Mouse (Mus musculus) brown adipose tissue, adult 24 weeks (tissue): ENCODE measurements around the gene Myf6. TPM values are rescaled to one million over a fixed set of nuclear protein-coding genes. Genes with fewer than 3 reads are reported as not detected.

ENCODE experiments used
- H3K27ac ChIP-seq: fragments of 200-500 bp; replicated peaks from 2 replicates; pipeline ENCODE4 v1.5.1; 2012; ENCODE audit warnings: low read depth, mild to moderate bottlenecking, low read length
- H3K4me1 ChIP-seq: fragments of 200-500 bp; 2 replicates; pipeline ENCODE4 v1.6.1; 2012; ENCODE audit warnings: low read length, mixed read lengths; ENCODE audit not compliant: control insufficient read depth, insufficient read depth, insufficient read length
- H3K4me3 ChIP-seq: fragments of 200-500 bp; 2 replicates; pipeline ENCODE4 v1.5.1; 2012; ENCODE audit warnings: low read depth, mild to moderate bottlenecking, low read length, moderate library complexity; ENCODE audit not compliant: insufficient read depth
- polyA plus RNA-seq: library from polyadenylated mRNA; stranded (reverse); fragments of >200 nt; gene quantifications from 2 replicates; pipeline ENCODE4 v1.2.4, GENCODE M21; 2012; ENCODE audit not compliant: missing spikeins, insufficient read depth, insufficient read length

The Myf6 gene
- 1.1 and 2.7 TPM in 2 replicates for polyA plus RNA-seq

DNA sequence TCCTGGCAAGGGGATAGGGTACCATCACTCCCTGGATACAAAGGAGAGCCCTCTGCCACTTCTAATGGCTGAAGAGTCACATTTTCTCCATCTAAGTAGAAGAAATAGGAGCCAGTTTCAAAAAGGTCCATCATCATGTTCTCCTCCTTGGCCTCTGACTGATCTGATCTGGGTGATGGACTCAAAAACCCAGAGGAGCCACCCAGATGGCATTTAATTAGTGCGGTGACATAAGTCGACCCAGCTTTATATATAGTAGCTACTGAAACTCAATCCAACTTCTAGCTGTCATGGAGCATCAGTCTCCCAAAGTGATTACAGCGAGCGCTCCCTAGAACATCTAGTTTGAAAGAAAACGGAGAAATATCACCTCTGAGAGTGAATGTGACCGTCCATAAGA is at the start of gene Myf6:
Myf6 (minus strand) TSS at position 170 of the 400 bp plus-strand sequence.
- Histone ChIP-seq H3K27ac (no peak within 1 kb of the TSS), H3K4me1 (no peaks in the 10 kb centered on the region), H3K4me3 (no peak within 1 kb of the TSS; the same call in 1 of the 2 replicates)

- H3K27ac ChIP-seq = no peak overlapping the region
- H3K4me3 ChIP-seq = no peak overlapping the region
- no peaks in the 10 kb centered on the region for H3K4me1 ChIP-seq
Observed at GRCm38 (mm10) chr10:107543026-107543425, 48.5 kb upstream of the Myf6 start.

- Histone ChIP-seq H3K27ac (no peak overlapping the region), H3K4me1 (no peaks in the 10 kb centered on the region), H3K4me3 (no peak overlapping the region)
Observed at GRCm38 (mm10) chr10:107528758-107529157, 34.2 kb upstream of the Myf6 start.

- no peaks in the 10 kb centered on the region for H3K4me1 ChIP-seq
- H3K4me3 ChIP-seq = no peak overlapping the region
- H3K27ac ChIP-seq = no peak overlapping the region
Observed at GRCm38 (mm10) chr10:107519216-107519615, 24.7 kb upstream of the Myf6 start.

DNA sequence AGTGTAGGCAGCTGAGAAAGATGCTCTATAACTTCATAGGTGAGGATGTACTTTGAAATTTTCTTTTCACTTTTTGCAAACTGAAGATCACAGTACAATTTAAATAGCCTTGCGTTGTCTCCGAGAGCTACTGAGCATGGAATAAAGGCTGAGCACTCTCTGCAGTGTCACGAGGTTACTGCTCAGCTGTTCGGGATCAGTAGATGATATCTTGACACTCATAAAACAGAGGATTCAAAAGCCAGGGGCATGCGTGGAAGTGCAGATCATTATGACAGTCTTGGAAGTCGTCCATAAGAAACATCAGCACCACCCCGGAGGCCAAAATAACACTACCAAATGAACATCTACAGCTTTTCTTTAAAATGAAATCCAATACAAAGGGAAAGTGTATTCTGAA is 22.1 kb upstream of the Myf6 start:
- no peak overlapping the region for H3K4me3 ChIP-seq
- no peaks in the 10 kb centered on the region for H3K4me1 ChIP-seq
- no peak overlapping the region for H3K27ac ChIP-seq

- no peak overlapping the region for H3K27ac ChIP-seq
- H3K4me3 ChIP-seq = no peak overlapping the region
- H3K4me1 ChIP-seq = no peaks in the 10 kb centered on the region
Observed at GRCm38 (mm10) chr10:107514735-107515134, 20.2 kb upstream of the Myf6 start.

- Histone ChIP-seq H3K4me3 (no peak overlapping the region), H3K27ac (no peak overlapping the region), H3K4me1 (no peaks in the 10 kb centered on the region)
Observed at GRCm38 (mm10) chr10:107506397-107506796, 11.9 kb upstream of the Myf6 start.

GRCm38 (mm10) chr10:107503430-107503829 is 8.9 kb upstream of the Myf6 start:
- Histone ChIP-seq H3K4me1 (no peaks in the 10 kb centered on the region), H3K27ac (no peak overlapping the region), H3K4me3 (no peak overlapping the region)

- Histone ChIP-seq H3K4me3 (no peak overlapping the region), H3K27ac (no peak overlapping the region), H3K4me1 (no peaks in the 10 kb centered on the region)
Observed at GRCm38 (mm10) chr10:107502193-107502592, 7.7 kb upstream of the Myf6 start.

- no peaks in the 10 kb centered on the region for H3K4me1 ChIP-seq
- H3K27ac ChIP-seq = no peak overlapping the region
- H3K4me3 ChIP-seq = no peak overlapping the region
Observed at GRCm38 (mm10) chr10:107499656-107500055, 5.1 kb upstream of the Myf6 start.

GRCm38 (mm10) chr10:107496402-107496801 is 1.9 kb upstream of the Myf6 start:
- Histone ChIP-seq H3K4me3 (no peak overlapping the region), H3K4me1 (no peaks in the 10 kb centered on the region), H3K27ac (no peak overlapping the region)

- Histone ChIP-seq H3K4me3 (no peak overlapping the region; the same call in 1 of the 2 replicates), H3K27ac (no peak overlapping the region), H3K4me1 (no peaks in the 10 kb centered on the region)
Observed at GRCm38 (mm10) chr10:107493580-107494474, 710 bp downstream of the Myf6 start.

DNA sequence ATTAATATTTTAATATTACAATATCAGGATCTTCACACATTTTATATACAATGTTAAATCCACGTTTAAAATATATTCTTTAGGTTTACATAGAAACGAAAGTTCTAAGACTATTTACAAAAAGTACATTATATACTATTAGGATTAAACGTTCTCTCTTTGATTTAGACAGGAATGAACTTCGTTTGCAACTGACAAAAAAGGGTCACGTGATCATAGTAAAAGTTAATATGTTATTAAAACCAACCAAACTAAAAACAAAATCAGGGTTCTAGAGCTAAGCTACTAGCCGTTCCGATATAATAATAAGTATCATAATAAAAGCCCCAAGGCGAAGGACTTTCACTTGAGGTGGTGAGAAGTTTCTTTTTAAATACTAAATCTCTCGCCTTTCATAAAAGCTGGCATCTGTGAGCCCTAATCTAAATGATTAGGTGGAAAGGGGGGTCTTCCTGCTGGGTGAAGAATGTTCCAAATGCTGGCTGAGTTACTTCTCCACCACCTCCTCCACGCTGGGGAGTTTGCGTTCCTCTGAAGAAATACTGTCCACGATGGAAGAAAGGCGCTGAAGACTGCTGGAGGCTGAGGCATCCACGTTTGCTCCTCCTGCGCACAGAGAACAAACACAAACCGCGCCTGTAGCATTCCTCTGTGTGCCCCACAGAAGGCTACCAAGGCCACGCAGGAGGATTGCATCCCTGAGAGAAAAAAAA is 1.5 kb downstream of the Myf6 start:
- H3K27ac ChIP-seq = no peak overlapping the region
- H3K4me3 ChIP-seq = no peak overlapping the region
- no peaks in the 10 kb centered on the region for H3K4me1 ChIP-seq

DNA sequence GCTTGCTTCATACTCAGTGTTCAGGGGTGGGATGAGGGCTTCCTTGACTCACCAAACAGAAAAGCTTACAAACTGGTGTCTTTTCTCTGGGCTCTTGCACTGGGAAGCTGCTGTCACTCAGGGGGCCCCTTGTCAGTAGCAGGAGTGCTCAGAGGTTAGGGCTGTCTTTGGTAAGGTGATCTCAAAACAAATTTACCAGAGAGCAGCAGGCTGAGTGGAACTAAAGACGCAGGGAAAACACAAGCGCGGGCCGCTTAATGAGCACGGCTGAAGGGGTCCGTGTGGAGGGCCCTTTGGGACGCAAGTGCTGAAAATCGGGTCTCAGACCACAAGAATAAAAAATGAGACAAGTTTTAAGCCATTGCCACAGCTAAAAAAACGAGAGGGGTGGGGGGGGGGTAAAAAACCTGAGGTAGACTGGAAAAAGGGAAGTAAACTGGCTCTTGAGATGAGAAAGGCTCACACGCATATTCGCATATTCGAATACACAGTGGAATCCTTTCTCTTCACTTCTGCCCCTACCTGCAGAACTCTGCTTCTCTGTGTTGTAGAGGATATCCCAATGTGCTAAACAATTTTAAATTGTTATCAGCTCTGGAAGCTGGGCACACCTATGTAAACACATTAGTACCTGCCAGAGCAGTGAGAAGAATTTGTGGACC is 5.8 kb downstream of the Myf6 start:
- H3K4me3 ChIP-seq = no peak overlapping the region
- H3K27ac ChIP-seq = no peak overlapping the region
- no peaks in the 10 kb centered on the region for H3K4me1 ChIP-seq

DNA sequence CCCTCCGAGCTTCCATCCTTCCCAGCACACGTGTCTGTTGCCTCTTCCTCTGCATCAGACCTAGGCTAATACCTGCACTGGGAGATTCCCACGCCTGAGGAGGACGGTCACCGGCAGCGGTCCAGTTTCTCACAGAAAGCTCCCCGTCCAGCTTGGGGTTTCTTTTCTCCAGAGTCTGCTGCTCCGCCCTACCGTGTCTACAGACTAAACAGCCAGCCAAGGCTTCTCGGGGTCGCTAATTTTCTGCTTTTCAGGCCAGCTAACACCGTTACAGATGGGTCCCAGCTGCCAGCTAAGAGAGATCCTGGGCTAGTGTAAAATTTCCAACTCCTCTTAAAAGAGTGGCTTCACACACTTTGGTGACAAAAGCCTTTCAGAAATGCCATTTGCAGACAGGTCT is 7.8 kb downstream of the Myf6 start:
- no peak overlapping the region for H3K4me3 ChIP-seq
- H3K4me1 ChIP-seq = no peaks in the 10 kb centered on the region
- no peak overlapping the region for H3K27ac ChIP-seq
